ENCODE assay signal across 36 mouse cellular contexts in genomic region chr4:104887486-104887885, GRCm38 (mm10). TPM values are rescaled to one million over a fixed set of nuclear protein-coding genes. Genes with fewer than 3 reads are reported as not detected.
DNase-seq lines count a peak whose midpoint lies in the region; ATAC-seq and TF ChIP-seq lines count a peak whose summit lies in the region.
"Had no signal": no experiment of that assay in that cellular context is flagged by ENCODE, and none has a peak within 500 bp of the region (broad histone marks: within the 10 kb centered on the region; RNA-seq: fewer than 3 reads in every experiment).

No protein-coding gene starts in this region.

- H3K4me2 ChIP-seq in kidney, embryonic 14.5 days (replicated peaks; ENCODE audit: low read depth, low read length): no peak overlapping the region
- H3K4me2 ChIP-seq in hindbrain, postnatal 0 days (ENCODE audit: low read depth, low read length): no peak overlapping the region
- H3K4me2 ChIP-seq: embryonic facial prominence, embryonic 13.5 days; forebrain, embryonic 12.5 days; heart, embryonic 15.5 days; limb, embryonic 13.5 days; liver, embryonic 12.5 days had no signal

- TF ChIP-seq CTCF in hindbrain, postnatal 0 days (IDR thresholded peaks at IDR 0.05; ENCODE audit: low read depth): no peak

- no peaks in the 10 kb centered on the region for H3K9me3 ChIP-seq in kidney, embryonic 14.5 days (ENCODE audit: control insufficient read depth, low read length)
- H3K9me3 ChIP-seq in hindbrain, postnatal 0 days (ENCODE audit: low read length): no peaks in the 10 kb centered on the region
- H3K9me3 ChIP-seq: embryonic facial prominence, embryonic 13.5 days; forebrain, embryonic 12.5 days; heart, embryonic 15.5 days; limb, embryonic 13.5 days; liver, embryonic 12.5 days had no signal

- H3K27ac ChIP-seq in kidney, embryonic 14.5 days (ENCODE audit: low read depth, low read length): no peak overlapping the region
- no peak overlapping the region for H3K27ac ChIP-seq in hindbrain, postnatal 0 days
- H3K27ac ChIP-seq: embryonic facial prominence, embryonic 13.5 days; forebrain, embryonic 12.5 days; heart, embryonic 15.5 days; limb, embryonic 13.5 days; liver, embryonic 12.5 days; stomach, postnatal 0 days had no signal

- DNase-seq in embryo, embryonic 10.5 days (ENCODE audit: low spot score): peak; percentile 15
- no peak for DNase-seq in embryo, embryonic 11 days
- DNase-seq in kidney, adult 18-20 months: peak; percentile 38
- DNase-seq in hindbrain, postnatal 0 days (ENCODE audit: low spot score): no peak
- DNase-seq in kidney, postnatal 36 days: peak; percentile 52 to 69
- DNase-seq in c-Kit-positive CD71-positive TER-119-positive erythroid progenitor cells, embryonic 14.5 days (ENCODE audit: low spot score): no peak
- DNase-seq in frontal cortex, postnatal 10 days (ENCODE audit: low spot score in 2 of 2): no peak
- DNase-seq: adrenal gland, postnatal 36 days; cerebellum, adult 11 months; cerebellum, adult 9-11 months; gastrocnemius, postnatal 36 days; heart, postnatal 36 days; layer of hippocampus, adult 9-11 months; lung, adult 18-20 months; lung, postnatal 10 days; right cerebral cortex, postnatal 14 days; thymus, adult 2 months had no signal

- no peaks in the 10 kb centered on the region for H3K4me1 ChIP-seq in kidney, embryonic 14.5 days (ENCODE audit: control insufficient read depth, insufficient read depth, low read length)
- peaks cover 8% of the 10 kb centered on the region; the same call in 1 of the 2 replicates for H3K4me1 ChIP-seq in hindbrain, postnatal 0 days (ENCODE audit: insufficient read depth, low read length)
- H3K4me1 ChIP-seq: embryonic facial prominence, embryonic 13.5 days; liver, embryonic 12.5 days had no signal

- no peaks in the 10 kb centered on the region for H3K27me3 ChIP-seq in kidney, embryonic 14.5 days (ENCODE audit: control insufficient read depth, insufficient read depth, low read length)
- H3K27me3 ChIP-seq in hindbrain, postnatal 0 days (ENCODE audit: insufficient read depth, low read length): no peaks in the 10 kb centered on the region
- H3K27me3 ChIP-seq: liver, embryonic 12.5 days had no signal

- WGBS in kidney, embryonic 14.5 days: 57% methylated on average over 9 of the region's 9 CpGs
- 40% methylated on average over 9 of the region's 9 CpGs for WGBS in hindbrain, postnatal 0 days

- ATAC-seq in kidney, embryonic 14.5 days (ENCODE audit: low FRiP score, low TSS enrichment): no peak
- ATAC-seq in hindbrain, postnatal 0 days: 0 out of 2 replicates have a peak, but pooled peaks have one; percentile 49
- ATAC-seq: CD4-positive, CD25-positive, alpha-beta regulatory T cell, adult 4 months; inflammation-experienced regulatory T-cells, adult 6 months; liver, embryonic 12.5 days had no signal

- no peak overlapping the region for H3K9ac ChIP-seq in kidney, embryonic 14.5 days (ENCODE audit: low read depth, low read length)
- H3K9ac ChIP-seq in hindbrain, postnatal 0 days (replicated peaks; ENCODE audit: low read length): no peak overlapping the region
- H3K9ac ChIP-seq: embryonic facial prominence, embryonic 13.5 days; forebrain, embryonic 12.5 days; heart, embryonic 15.5 days; limb, embryonic 13.5 days; liver, embryonic 12.5 days had no signal

- H3K4me3 ChIP-seq in kidney, embryonic 14.5 days (ENCODE audit: low read length): no peak overlapping the region
- no peak overlapping the region for H3K4me3 ChIP-seq in hindbrain, postnatal 0 days (ENCODE audit: low read length)
- H3K4me3 ChIP-seq: embryonic facial prominence, embryonic 13.5 days; erythroblast, embryonic 14.5 days; forebrain, embryonic 12.5 days; heart, embryonic 15.5 days; limb, embryonic 13.5 days; liver, embryonic 12.5 days had no signal

- H3K36me3 ChIP-seq in kidney, embryonic 14.5 days (ENCODE audit: control insufficient read depth, insufficient read depth, low read length): no peaks in the 10 kb centered on the region
- no peaks in the 10 kb centered on the region for H3K36me3 ChIP-seq in hindbrain, postnatal 0 days (ENCODE audit: insufficient read depth, low read length)
- H3K36me3 ChIP-seq: embryonic facial prominence, embryonic 13.5 days; forebrain, embryonic 12.5 days; heart, embryonic 15.5 days; limb, embryonic 13.5 days; liver, embryonic 12.5 days had no signal

RNA-seq across cellular contexts. Expression of gene C8a, which starts 11.3 kb away (rescaled TPM):
- 0.51 TPM in 2 replicates for polyA plus RNA-seq in kidney, embryonic 14.5 days (2014; fragmentation: Nextera tagmentation; extraction: Ambion mirVana)
- total RNA-seq in hindbrain, postnatal 0 days (2014; rRNA removed): not detected in 2 replicates
- polyA plus RNA-seq in hindbrain, postnatal 0 days (2015; fragmentation: Nextera tagmentation; extraction: Ambion mirVana): 0.04 TPM in 1 of 2 replicates, not detected in the other
- total RNA-seq: common myeloid progenitor, adult 5-6 weeks; gastrocnemius, postnatal 36 days; heart, adult 8-10 months; heart, postnatal 36 days; left cerebral cortex, adult 18-20 months; left cerebral cortex, postnatal 25 days; megakaryocyte progenitor cell, adult 5-6 weeks; neutrophil, adult 5-6 weeks had no signal
- polyA plus RNA-seq: CD4-positive, CD25-positive, alpha-beta regulatory T cell, adult 4 months; embryonic facial prominence, embryonic 13.5 days; erythroblast, embryonic 14.5 days; forebrain, embryonic 12.5 days; heart, embryonic 15.5 days; inflammation-experienced regulatory T-cells, adult 6 months; limb, embryonic 13.5 days; stomach, postnatal 0 days; thymus, adult 2 months had no signal

RNA-seq across cellular contexts. Expression of gene Fyb2, which starts 25.8 kb away (rescaled TPM):
- polyA plus RNA-seq in kidney, embryonic 14.5 days (2014; fragmentation: Nextera tagmentation; extraction: Ambion mirVana): 0.66 and 0.79 TPM in 2 replicates
- 0.05 TPM in 1 of 2 replicates, not detected in the other for total RNA-seq in hindbrain, postnatal 0 days (2014; rRNA removed)
- polyA plus RNA-seq in hindbrain, postnatal 0 days (2015; fragmentation: Nextera tagmentation; extraction: Ambion mirVana): 0.16 and 0.21 TPM in 2 replicates
- total RNA-seq: common myeloid progenitor, adult 5-6 weeks; heart, postnatal 36 days; megakaryocyte progenitor cell, adult 5-6 weeks; neutrophil, adult 5-6 weeks had no signal
- polyA plus RNA-seq: CD4-positive, CD25-positive, alpha-beta regulatory T cell, adult 4 months; erythroblast, embryonic 14.5 days; inflammation-experienced regulatory T-cells, adult 6 months; liver, embryonic 12.5 days had no signal

RNA-seq across cellular contexts. Expression of gene Gm17662, which starts 30.4 kb away (rescaled TPM):
- polyA plus RNA-seq in kidney, embryonic 14.5 days (2014; fragmentation: Nextera tagmentation; extraction: Ambion mirVana): not detected in 2 replicates
- total RNA-seq in hindbrain, postnatal 0 days (2014; rRNA removed): not detected in 2 replicates
- polyA plus RNA-seq in hindbrain, postnatal 0 days (2015; fragmentation: Nextera tagmentation; extraction: Ambion mirVana): not detected in 2 replicates
- total RNA-seq: adrenal gland, adult 18-20 months; adrenal gland, postnatal 36 days; common myeloid progenitor, adult 5-6 weeks; gastrocnemius, adult 18-20 months; gastrocnemius, postnatal 36 days; heart, adult 8-10 months; heart, postnatal 36 days; left cerebral cortex, adult 18-20 months; left cerebral cortex, postnatal 25 days; megakaryocyte progenitor cell, adult 5-6 weeks; neutrophil, adult 5-6 weeks had no signal
- polyA plus RNA-seq: CD4-positive, CD25-positive, alpha-beta regulatory T cell, adult 4 months; embryonic facial prominence, embryonic 13.5 days; erythroblast, embryonic 14.5 days; forebrain, embryonic 12.5 days; heart, embryonic 15.5 days; inflammation-experienced regulatory T-cells, adult 6 months; large intestine, adult 2 months; limb, embryonic 13.5 days; liver, embryonic 12.5 days; stomach, postnatal 0 days; thymus, adult 2 months had no signal

Comparison
In these comparisons a context has a peak if more than half of its experiments do, and no peak if none do; other contexts are left out.
1. DNase-seq: peak in embryo, embryonic 10.5 days (single experiment), kidney, adult 18-20 months (single experiment) and kidney, postnatal 36 days (2 of 2); none in embryo, embryonic 11 days (single experiment), hindbrain, postnatal 0 days (single experiment), c-Kit-positive CD71-positive TER-119-positive erythroid progenitor cells, embryonic 14.5 days (single experiment) and frontal cortex, postnatal 10 days (0 of 2).